Mouse (Mus musculus) bone marrow, adult 2 months (tissue): ENCODE measurements around the gene Bcdin3d.

Source experiments
- CTCF ChIP-seq: fragments of 200-500 bp; IDR thresholded peaks from 2 replicates; pipeline ENCODE4 v1.5.1; 2011; ENCODE audit warnings: low read length, control low read depth; ENCODE audit not compliant: control insufficient read depth, insufficient read depth
- POLR2A ChIP-seq: fragments of 200-500 bp; IDR thresholded peaks from 2 replicates; pipeline ENCODE4 v1.6.1; 2011; ENCODE audit warnings: low read depth, mild to moderate bottlenecking, control low read depth, low read length, borderline replicate concordance; ENCODE audit not compliant: control insufficient read depth

GRCm38 (mm10) chr15:99433913-99434312 is 40.6 kb downstream of the Bcdin3d start:
- TF ChIP-seq CTCF (no peak), POLR2A (no peak)
